Mouse (Mus musculus): ENCODE data around the gene Kazn. TPM values are rescaled to one million over a fixed set of nuclear protein-coding genes. Genes with fewer than 3 reads are reported as not detected.

The Kazn gene
- total and polyA plus RNA-seq, 3 experiments, result 0.11 TPM; not detected in 2

GRCm38 (mm10) chr4:142080901-142081630 lies 158.1 kb downstream of the Kazn start:
- H3K4me1 ChIP-seq (ENCODE audit: insufficient read depth, low read depth, low read length), result no peaks in the 10 kb centered on the region
- H3K4me3 ChIP-seq (ENCODE audit: low read depth, low read length), result no peak overlapping the region
- TF ChIP-seq CTCF (IDR thresholded peaks at IDR 0.05; ENCODE audit: low read depth, low read length) (no peak), TAL1 (conservative IDR thresholded peaks at IDR 0.05; ENCODE audit: low read depth, low read length) (no peak), GATA1 (IDR thresholded peaks at IDR 0.05; ENCODE audit: borderline replicate concordance, low read length) (no peak), GATA2 (IDR thresholded peaks at IDR 0.05; ENCODE audit: borderline replicate concordance, low read depth, low read length) (no peak), POLR2AphosphoS5 (IDR thresholded peaks at IDR 0.05; ENCODE audit: insufficient replicate concordance, low read depth, low read length) (no peak)
- ATAC-seq (ENCODE audit: extremely low read depth, insufficient number of reproducible peaks, low FRiP score, poor library complexity, severe bottlenecking) (no peak), DNase-seq (ENCODE audit: low spot score) (no peak)
- no peaks in the 10 kb centered on the region for H3K27me3 ChIP-seq (ENCODE audit: insufficient read depth, low read length)
- H3K36me3 ChIP-seq (replicated peaks), result no peaks in the 10 kb centered on the region
- peaks cover 80% of the 10 kb centered on the region for H3K9me3 ChIP-seq (replicated peaks)

- no peaks in the 10 kb centered on the region for H3K36me3 ChIP-seq (replicated peaks)
- no peak for ATAC-seq (ENCODE audit: extremely low read depth, insufficient number of reproducible peaks, low FRiP score, poor library complexity, severe bottlenecking)
- H3K9me3 ChIP-seq (replicated peaks), result peaks cover 80% of the 10 kb centered on the region
- TF ChIP-seq TAL1 (conservative IDR thresholded peaks at IDR 0.05; ENCODE audit: low read depth, low read length) (no peak), GATA2 (IDR thresholded peaks at IDR 0.05; ENCODE audit: borderline replicate concordance, low read depth, low read length) (no peak), POLR2AphosphoS5 (IDR thresholded peaks at IDR 0.05; ENCODE audit: insufficient replicate concordance, low read depth, low read length) (no peak), CTCF (IDR thresholded peaks at IDR 0.05; ENCODE audit: low read depth, low read length) (no peak), GATA1 (IDR thresholded peaks at IDR 0.05; ENCODE audit: borderline replicate concordance, low read length) (no peak)
- no peaks in the 10 kb centered on the region for H3K4me1 ChIP-seq (ENCODE audit: insufficient read depth, low read depth, low read length)
- no peak overlapping the region for H3K4me3 ChIP-seq (ENCODE audit: low read depth, low read length)
- H3K27me3 ChIP-seq (ENCODE audit: insufficient read depth, low read length), result no peaks in the 10 kb centered on the region
- no peak for DNase-seq (ENCODE audit: low spot score)
These were observed 158.8 kb downstream of the Kazn start for GRCm38 (mm10) chr4:142080487-142080767.

GRCm38 (mm10) chr4:142079629-142080486 lies 159.3 kb downstream of the Kazn start:
- TF ChIP-seq GATA1 (IDR thresholded peaks at IDR 0.05; ENCODE audit: borderline replicate concordance, low read length) (no peak), CTCF (IDR thresholded peaks at IDR 0.05; ENCODE audit: low read depth, low read length) (no peak), GATA2 (IDR thresholded peaks at IDR 0.05; ENCODE audit: borderline replicate concordance, low read depth, low read length) (no peak), TAL1 (conservative IDR thresholded peaks at IDR 0.05; ENCODE audit: low read depth, low read length) (no peak), POLR2AphosphoS5 (IDR thresholded peaks at IDR 0.05; ENCODE audit: insufficient replicate concordance, low read depth, low read length) (no peak)
- no peaks in the 10 kb centered on the region for H3K4me1 ChIP-seq (ENCODE audit: insufficient read depth, low read depth, low read length)
- peaks cover 79% of the 10 kb centered on the region for H3K9me3 ChIP-seq (replicated peaks)
- DNase-seq (ENCODE audit: low spot score) (no peak), ATAC-seq (ENCODE audit: extremely low read depth, insufficient number of reproducible peaks, low FRiP score, poor library complexity, severe bottlenecking) (no peak)
- H3K36me3 ChIP-seq (replicated peaks), result no peaks in the 10 kb centered on the region
- H3K4me3 ChIP-seq (ENCODE audit: low read depth, low read length), result no peak overlapping the region
- no peaks in the 10 kb centered on the region for H3K27me3 ChIP-seq (ENCODE audit: insufficient read depth, low read length)

- peaks cover 76% of the 10 kb centered on the region for H3K9me3 ChIP-seq (replicated peaks)
- no peak overlapping the region for H3K4me3 ChIP-seq (ENCODE audit: low read depth, low read length)
- no peak for DNase-seq (ENCODE audit: low spot score)
- no peaks in the 10 kb centered on the region for H3K36me3 ChIP-seq (replicated peaks)
- TF ChIP-seq GATA2 (IDR thresholded peaks at IDR 0.05; ENCODE audit: borderline replicate concordance, low read depth, low read length) (no peak), CTCF (IDR thresholded peaks at IDR 0.05; ENCODE audit: low read depth, low read length) (no peak), GATA1 (IDR thresholded peaks at IDR 0.05; ENCODE audit: borderline replicate concordance, low read length) (no peak), POLR2AphosphoS5 (IDR thresholded peaks at IDR 0.05; ENCODE audit: insufficient replicate concordance, low read depth, low read length) (no peak), TAL1 (conservative IDR thresholded peaks at IDR 0.05; ENCODE audit: low read depth, low read length) (no peak)
- H3K4me1 ChIP-seq (ENCODE audit: insufficient read depth, low read depth, low read length), result no peaks in the 10 kb centered on the region
- ATAC-seq (ENCODE audit: extremely low read depth, insufficient number of reproducible peaks, low FRiP score, poor library complexity, severe bottlenecking), result no peak
- no peaks in the 10 kb centered on the region for H3K27me3 ChIP-seq (ENCODE audit: insufficient read depth, low read length)
These were observed 161.5 kb downstream of the Kazn start for GRCm38 (mm10) chr4:142077572-142078271.

GRCm38 (mm10) chr4:142076883-142077282 lies 162.3 kb downstream of the Kazn start:
- ATAC-seq (ENCODE audit: extremely low read depth, insufficient number of reproducible peaks, low FRiP score, poor library complexity, severe bottlenecking) (no peak), DNase-seq (ENCODE audit: low spot score) (no peak)
- Histone ChIP-seq H3K36me3 (replicated peaks) (no peaks in the 10 kb centered on the region), H3K4me1 (ENCODE audit: insufficient read depth, low read depth, low read length) (no peaks in the 10 kb centered on the region), H3K9me3 (replicated peaks) (peaks cover 74% of the 10 kb centered on the region), H3K4me3 (ENCODE audit: low read depth, low read length) (no peak overlapping the region), H3K27me3 (ENCODE audit: insufficient read depth, low read length) (no peaks in the 10 kb centered on the region)
- no peak for TF ChIP-seq TAL1 (conservative IDR thresholded peaks at IDR 0.05; ENCODE audit: low read depth, low read length)
- no peak for TF ChIP-seq GATA2 (IDR thresholded peaks at IDR 0.05; ENCODE audit: borderline replicate concordance, low read depth, low read length)
- no peak for TF ChIP-seq POLR2AphosphoS5 (IDR thresholded peaks at IDR 0.05; ENCODE audit: insufficient replicate concordance, low read depth, low read length)
- TF ChIP-seq CTCF (IDR thresholded peaks at IDR 0.05; ENCODE audit: low read depth, low read length), result no peak
- no peak for TF ChIP-seq GATA1 (IDR thresholded peaks at IDR 0.05; ENCODE audit: borderline replicate concordance, low read length)

GRCm38 (mm10) chr4:142075931-142076330 lies 163.3 kb downstream of the Kazn start:
- TF ChIP-seq CTCF (IDR thresholded peaks at IDR 0.05; ENCODE audit: low read depth, low read length), result no peak
- no peak for TF ChIP-seq GATA1 (IDR thresholded peaks at IDR 0.05; ENCODE audit: borderline replicate concordance, low read length)
- TF ChIP-seq TAL1 (conservative IDR thresholded peaks at IDR 0.05; ENCODE audit: low read depth, low read length), result no peak
- TF ChIP-seq GATA2 (IDR thresholded peaks at IDR 0.05; ENCODE audit: borderline replicate concordance, low read depth, low read length), result no peak
- Histone ChIP-seq H3K4me3 (ENCODE audit: low read depth, low read length) (no peak overlapping the region), H3K9me3 (replicated peaks) (peaks cover 72% of the 10 kb centered on the region), H3K4me1 (ENCODE audit: insufficient read depth, low read depth, low read length) (no peaks in the 10 kb centered on the region), H3K27me3 (ENCODE audit: insufficient read depth, low read length) (no peaks in the 10 kb centered on the region), H3K36me3 (replicated peaks) (no peaks in the 10 kb centered on the region)
- ATAC-seq (ENCODE audit: extremely low read depth, insufficient number of reproducible peaks, low FRiP score, poor library complexity, severe bottlenecking) (no peak), DNase-seq (ENCODE audit: low spot score) (no peak)

Data from G1E (cell line).